Mouse (Mus musculus) limb, embryonic 11.5 days (tissue): Measurements from ENCODE around the gene Prodh2. TPM values are rescaled to one million over a fixed set of nuclear protein-coding genes. Genes with fewer than 3 reads are reported as not detected.
"Not testable (repeated sequence)": the region's sequence is repeated elsewhere in the genome, so short reads cannot be mapped to it uniquely, and the experiment has no call there.

Experiments
- ATAC-seq: fragments of 200-750 bp; cut with Nextera tagmentation; 2 replicates; pipeline ENCODE4 v1.8.0; 2017; ENCODE audit warnings: low read depth; ENCODE audit not compliant: insufficient number of reproducible peaks, low FRiP score, low TSS enrichment
- DNase-seq: peaks from one replicate; pipeline ENCODE4 v3.0.0-alpha.2; 2015; ENCODE audit warnings: low spot score
- H3K27ac ChIP-seq: fragments of 300-500 bp; sonication (generic); replicated peaks from 2 replicates; pipeline ENCODE4 v1.5.1; 2014; ENCODE audit warnings: low read depth, mild to moderate bottlenecking, low read length
- H3K27me3 ChIP-seq: fragments of 300-500 bp; sonication (generic); 2 replicates; pipeline ENCODE4 v1.6.1; 2014; ENCODE audit warnings: mild to moderate bottlenecking, low read length, mixed read lengths; ENCODE audit not compliant: control insufficient read depth, insufficient read depth
- H3K36me3 ChIP-seq: fragments of 300-500 bp; sonication (generic); 2 replicates; pipeline ENCODE4 v1.6.1; 2014; ENCODE audit warnings: mild to moderate bottlenecking, low read length, moderate library complexity, mixed read lengths; ENCODE audit not compliant: control insufficient read depth, insufficient read depth
- H3K4me1 ChIP-seq: fragments of 300-500 bp; sonication (generic); 2 replicates; pipeline ENCODE4 v1.6.1; 2014; ENCODE audit warnings: low read length, mixed read lengths; ENCODE audit not compliant: control insufficient read depth, insufficient read depth
- H3K4me2 ChIP-seq: fragments of 300-500 bp; sonication (generic); 2 replicates; pipeline ENCODE4 v1.6.1; 2014; ENCODE audit warnings: low read depth, mild to moderate bottlenecking, moderate library complexity; ENCODE audit not compliant: severe bottlenecking
- H3K4me3 ChIP-seq: fragments of 300-500 bp; sonication (generic); 2 replicates; pipeline ENCODE4 v1.5.1; 2014; ENCODE audit warnings: low read depth, low read length
- H3K9ac ChIP-seq: fragments of 300-500 bp; sonication (generic); 2 replicates; pipeline ENCODE4 v1.6.1; 2014; ENCODE audit warnings: mild to moderate bottlenecking, low read length
- H3K9me3 ChIP-seq: fragments of 300-500 bp; sonication (generic); 2 replicates; pipeline ENCODE4 v1.6.1; 2016; ENCODE audit warnings: low read length; ENCODE audit not compliant: control insufficient read depth
- WGBS: fragments of 180-500 bp; shearing (Covaris S2); extraction: QIAGEN DNeasy Blood & Tissue Kit; methylation state at CpG from one replicate; pipeline ENCODE4 v1.1.7; 2014; 5-methylcytosine and 5-hydroxymethylcytosine counted together
- polyA plus RNA-seq: library from polyadenylated mRNA; unstranded; fragments of >200 nt; fragmentation: Nextera tagmentation; extraction: Ambion mirVana; gene quantifications from 2 replicates; pipeline ENCODE4 v1.2.1, GENCODE M21; 2014

Gene Prodh2
- polyA plus RNA-seq, 1 experiment from 2014 or later, result not detected

DNA sequence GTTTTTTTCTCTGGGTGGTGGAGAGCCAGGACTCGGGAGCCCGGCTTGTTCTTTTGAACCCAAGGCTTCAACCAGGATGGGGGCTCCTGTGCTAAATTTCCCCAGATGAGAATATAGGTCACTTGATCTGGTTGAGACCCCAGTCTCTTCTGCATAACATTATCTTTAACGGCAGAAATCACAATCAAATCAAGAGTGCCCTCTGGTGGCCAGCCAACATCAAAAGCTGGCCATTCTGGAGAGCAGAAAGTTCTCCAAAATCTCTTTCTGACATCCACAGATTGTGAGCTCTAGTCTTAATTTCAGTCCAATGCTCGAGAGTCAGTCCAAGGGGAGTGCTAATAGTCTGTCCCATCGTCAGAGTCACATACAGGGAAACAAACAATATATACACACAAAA is 7.7 kb downstream of the Prodh2 start:
- DNase-seq, H3K27ac ChIP-seq, H3K9me3 ChIP-seq, H3K4me1 ChIP-seq, H3K27me3 ChIP-seq, H3K4me3 ChIP-seq, H3K36me3 ChIP-seq, H3K9ac ChIP-seq, ATAC-seq, H3K4me2 ChIP-seq: not testable (repeated sequence)
- WGBS, result 75% methylated on average over 5 of the region's 5 CpGs

DNA sequence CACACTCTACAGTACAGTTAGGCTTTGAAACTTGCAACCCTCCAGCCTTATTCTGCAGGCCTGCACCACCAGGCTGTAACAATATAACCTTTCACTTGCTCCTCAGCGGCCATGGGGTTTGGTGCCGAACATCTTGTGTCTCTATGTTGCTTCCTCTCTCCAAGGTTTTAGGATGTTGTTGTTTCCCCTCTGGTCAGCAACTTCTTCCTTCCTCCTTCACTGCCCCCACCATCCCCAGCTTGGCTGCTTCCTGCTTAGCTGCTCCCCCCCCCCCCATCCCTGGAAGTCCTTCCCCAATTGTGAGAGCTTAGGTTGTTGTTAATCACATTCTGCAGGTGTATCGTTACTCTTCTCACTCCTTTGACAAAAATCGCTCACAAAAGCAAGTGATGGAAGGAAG is 14.6 kb downstream of the Prodh2 start:
- 72% methylated on average over 4 of the region's 4 CpGs for WGBS
- no peaks in the 10 kb centered on the region for H3K9me3 ChIP-seq
- no peak overlapping the region for H3K27ac ChIP-seq
- no peak for DNase-seq
- H3K36me3 ChIP-seq, result no peaks in the 10 kb centered on the region
- H3K4me1 ChIP-seq, result no peaks in the 10 kb centered on the region
- H3K4me2 ChIP-seq, result no peak overlapping the region
- no peak overlapping the region for H3K4me3 ChIP-seq
- no peak for ATAC-seq
- H3K9ac ChIP-seq, result no peak overlapping the region
- H3K27me3 ChIP-seq, result no peaks in the 10 kb centered on the region

DNA sequence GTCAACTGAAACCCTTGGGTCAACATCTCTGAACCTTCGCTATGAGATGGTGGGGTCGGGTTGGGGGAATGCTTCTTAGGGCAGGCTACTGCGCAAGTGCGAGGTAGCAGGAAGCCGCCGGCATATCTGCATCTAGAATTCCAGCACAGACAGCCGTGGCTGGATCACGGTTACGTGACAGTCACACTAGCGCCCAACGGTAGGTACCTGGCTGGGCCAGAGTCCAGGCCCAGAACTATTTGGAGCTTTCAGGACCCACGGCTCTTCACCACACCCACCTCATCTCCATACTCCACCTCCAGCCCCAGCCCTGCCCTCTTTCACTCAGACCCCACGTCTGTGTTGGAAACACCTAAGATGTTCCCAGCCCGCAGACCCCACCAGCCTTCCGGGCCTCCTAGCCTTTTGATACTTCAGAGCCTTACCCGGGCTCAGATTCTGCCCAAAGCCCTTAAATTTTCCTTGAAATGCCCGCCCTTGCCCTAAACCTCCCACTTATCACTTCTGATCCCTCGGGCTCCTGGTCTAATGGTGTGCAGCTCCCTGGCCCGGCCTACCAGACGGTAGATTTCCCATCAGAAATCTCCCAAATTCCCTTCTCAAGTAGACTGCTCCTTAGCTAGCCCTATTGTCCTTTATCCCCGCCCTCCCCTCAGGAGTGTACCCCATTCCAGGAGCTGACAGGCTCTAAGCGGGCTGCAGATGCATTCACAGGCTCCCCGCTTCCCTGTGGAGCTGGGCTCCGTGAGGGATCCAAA is 21.8 kb downstream of the Prodh2 start:
- Histone ChIP-seq H3K9ac (no peak overlapping the region), H3K36me3 (no peaks in the 10 kb centered on the region), H3K4me1 (no peaks in the 10 kb centered on the region), H3K4me2 (no peak overlapping the region), H3K9me3 (no peaks in the 10 kb centered on the region), H3K27ac (no peak overlapping the region), H3K27me3 (no peaks in the 10 kb centered on the region), H3K4me3 (no peak overlapping the region)
- DNase-seq, result no peak
- 53% methylated on average over 24 of the region's 24 CpGs for WGBS
- no peak for ATAC-seq

DNA sequence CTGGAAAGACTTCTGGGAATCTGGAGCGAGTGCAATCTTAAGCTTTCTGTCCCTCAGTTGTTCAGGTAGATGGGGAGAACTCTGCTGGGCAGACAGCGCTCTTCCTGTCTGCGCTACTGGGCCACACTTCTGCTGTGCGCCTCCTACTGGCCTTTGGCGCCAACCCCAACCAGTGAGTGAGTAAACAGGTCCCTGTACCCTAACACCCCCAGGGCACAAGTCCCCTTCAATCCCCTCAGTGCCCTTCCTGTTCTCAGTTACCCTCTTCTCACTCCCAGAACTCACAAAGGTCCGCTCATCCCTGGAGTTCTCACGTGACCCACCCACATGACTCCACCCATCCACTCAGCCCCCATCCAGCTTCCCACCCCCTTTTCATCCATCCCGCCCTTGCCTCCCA is 24.9 kb downstream of the Prodh2 start:
- Histone ChIP-seq H3K36me3 (0 out of 2 replicates have a peak, but pooled peaks cover 2% of the 10 kb centered on the region), H3K9me3 (no peaks in the 10 kb centered on the region), H3K4me1 (no peaks in the 10 kb centered on the region), H3K4me3 (no peak overlapping the region), H3K27ac (no peak overlapping the region), H3K4me2 (no peak overlapping the region), H3K27me3 (no peaks in the 10 kb centered on the region), H3K9ac (no peak overlapping the region)
- WGBS, result 40% methylated on average over 8 of the region's 8 CpGs
- no peak for DNase-seq
- no peak for ATAC-seq

DNA sequence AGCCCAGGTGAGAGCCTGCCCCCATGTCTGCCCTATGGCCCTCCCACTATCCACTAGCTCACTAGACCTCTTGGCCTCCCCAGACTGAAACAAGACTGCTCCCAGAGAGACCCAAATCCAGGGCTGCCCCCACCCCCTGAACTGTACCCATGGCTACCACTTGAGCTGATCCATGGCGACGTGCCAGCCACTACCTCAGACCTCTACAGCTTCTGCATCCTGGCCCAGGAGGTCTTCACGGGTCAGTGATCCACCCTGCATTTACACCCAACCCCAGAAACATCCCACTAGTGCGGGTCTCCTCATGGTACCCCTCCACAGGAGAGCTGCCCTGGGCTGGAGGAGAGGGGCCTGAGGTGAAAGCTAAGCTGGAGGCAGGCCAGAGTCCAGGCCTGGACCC is 27.0 kb downstream of the Prodh2 start:
- no peaks in the 10 kb centered on the region for H3K9me3 ChIP-seq
- WGBS, result 82% methylated on average over 4 of the region's 4 CpGs

DNA sequence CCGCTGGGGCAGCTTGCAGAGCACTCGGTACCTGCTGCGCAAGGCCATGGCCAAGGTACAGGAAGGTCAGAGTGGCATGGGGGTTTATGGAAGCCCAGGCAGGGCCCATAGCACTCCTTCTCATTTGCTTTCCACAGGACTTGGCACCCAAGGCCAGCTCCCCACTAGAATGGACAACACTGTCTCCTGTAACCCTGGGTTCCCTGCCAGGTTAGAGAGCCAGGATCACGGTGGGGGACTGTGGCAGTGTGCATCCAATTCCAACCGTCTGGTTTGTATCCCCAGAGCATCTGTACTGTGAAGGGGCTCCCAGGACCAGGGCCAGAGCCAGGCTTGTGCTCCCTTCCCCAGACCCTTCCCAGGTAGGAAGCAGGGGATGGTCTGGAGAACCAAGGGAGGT is 27.4 kb downstream of the Prodh2 start:
- H3K9ac ChIP-seq, result no peak overlapping the region
- H3K4me3 ChIP-seq, result no peak overlapping the region
- no peaks in the 10 kb centered on the region for H3K27me3 ChIP-seq
- ATAC-seq (no peak), DNase-seq (no peak)
- WGBS, result 82% methylated on average over 5 of the region's 5 CpGs
- H3K36me3 ChIP-seq, result 0 out of 2 replicates have a peak, but pooled peaks cover 5% of the 10 kb centered on the region
- no peaks in the 10 kb centered on the region for H3K9me3 ChIP-seq
- H3K27ac ChIP-seq, result no peak overlapping the region
- H3K4me1 ChIP-seq, result no peaks in the 10 kb centered on the region
- H3K4me2 ChIP-seq, result no peak overlapping the region

More for the DNA sequence above, 27.0 kb downstream of the Prodh2 start:
- Histone ChIP-seq H3K27me3 (no peaks in the 10 kb centered on the region), H3K27ac (no peak overlapping the region), H3K4me3 (no peak overlapping the region), H3K36me3 (0 out of 2 replicates have a peak, but pooled peaks cover 5% of the 10 kb centered on the region), H3K4me2 (no peak overlapping the region), H3K9ac (no peak overlapping the region), H3K4me1 (no peaks in the 10 kb centered on the region)
- no peak for ATAC-seq
- no peak for DNase-seq

DNA sequence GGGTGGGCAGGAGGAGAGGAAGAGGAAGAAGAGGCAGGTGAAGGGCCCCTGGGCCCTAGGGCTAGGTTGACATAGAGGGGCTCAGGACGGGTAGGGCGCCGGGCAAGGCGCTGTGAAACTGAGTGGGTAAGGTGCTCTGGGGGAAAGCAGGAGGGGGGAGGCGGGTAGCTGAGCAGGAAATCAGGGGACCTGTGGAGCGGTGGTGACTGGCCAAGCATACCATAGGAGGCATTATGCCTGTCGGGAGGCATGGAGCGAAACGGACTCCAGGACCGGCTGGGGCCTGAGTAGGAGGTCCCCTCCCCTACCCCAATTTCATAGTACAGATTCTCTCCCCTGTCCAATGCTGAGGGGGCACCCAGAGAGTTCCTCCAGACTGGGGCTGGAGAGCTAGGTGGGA is 29.4 kb downstream of the Prodh2 start:
- peaks cover 8% of the 10 kb centered on the region; the same call in 1 of the 2 replicates for H3K36me3 ChIP-seq
- WGBS, result 83% methylated on average over 10 of the region's 10 CpGs

DNA sequence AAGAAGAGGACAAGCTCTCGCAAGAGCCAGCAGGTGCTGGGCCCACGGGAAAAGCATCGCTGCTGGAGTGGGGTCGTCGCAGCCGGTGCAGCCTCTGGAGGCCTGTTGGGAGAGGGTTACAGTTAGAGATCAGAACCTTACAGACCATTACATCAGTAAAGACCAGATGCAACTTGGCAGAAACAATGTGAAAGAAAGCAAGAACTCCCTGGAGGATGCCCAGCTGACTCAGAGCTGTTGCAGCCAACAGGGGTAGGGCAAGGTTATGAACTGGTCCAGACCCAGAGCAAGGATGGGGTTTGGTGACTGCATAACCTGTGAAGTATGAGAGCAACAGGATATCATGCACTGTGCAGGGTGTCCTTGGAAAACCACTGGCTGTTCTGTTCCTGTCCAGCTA is 31.1 kb downstream of the Prodh2 start:
- Histone ChIP-seq H3K27ac (no peak overlapping the region), H3K36me3 (peaks cover 19% of the 10 kb centered on the region), H3K4me2 (no peak overlapping the region), H3K9ac (no peak overlapping the region), H3K4me3 (no peak overlapping the region), H3K4me1 (0 out of 2 replicates have a peak, but pooled peaks cover 9% of the 10 kb centered on the region), H3K27me3 (no peaks in the 10 kb centered on the region), H3K9me3 (no peaks in the 10 kb centered on the region)
- no peak for ATAC-seq
- no peak for DNase-seq
- 81% methylated on average over 6 of the region's 6 CpGs for WGBS

More for the DNA sequence above, 29.4 kb downstream of the Prodh2 start:
- no peak overlapping the region for H3K4me2 ChIP-seq
- H3K9ac ChIP-seq, result no peak overlapping the region
- DNase-seq (no peak), ATAC-seq (no peak)
- 0 out of 2 replicates have a peak, but pooled peaks cover 9% of the 10 kb centered on the region for H3K4me1 ChIP-seq
- H3K9me3 ChIP-seq, result no peaks in the 10 kb centered on the region
- no peak overlapping the region for H3K27ac ChIP-seq
- no peaks in the 10 kb centered on the region for H3K27me3 ChIP-seq
- H3K4me3 ChIP-seq, result no peak overlapping the region
